Mouse (Mus musculus) layer of hippocampus, postnatal 25 days (tissue): ENCODE measurements at regions not wholly inside any gene's neighbourhood (a gene's known extent, or its start where the extent isn't known, plus 50 kb on each side); places are given as distances from the start of the nearest gene placed in this dataset.

ENCODE experiments used
- DNase-seq, 2 experiments: peaks; one replicate each; pipeline ENCODE4 v3.0.0; 2022; ENCODE audit warnings: mixed read lengths in 2 of 2, low spot score in 1 of 2; ENCODE audit errors: extremely low spot score in 1 of 2

DNA sequence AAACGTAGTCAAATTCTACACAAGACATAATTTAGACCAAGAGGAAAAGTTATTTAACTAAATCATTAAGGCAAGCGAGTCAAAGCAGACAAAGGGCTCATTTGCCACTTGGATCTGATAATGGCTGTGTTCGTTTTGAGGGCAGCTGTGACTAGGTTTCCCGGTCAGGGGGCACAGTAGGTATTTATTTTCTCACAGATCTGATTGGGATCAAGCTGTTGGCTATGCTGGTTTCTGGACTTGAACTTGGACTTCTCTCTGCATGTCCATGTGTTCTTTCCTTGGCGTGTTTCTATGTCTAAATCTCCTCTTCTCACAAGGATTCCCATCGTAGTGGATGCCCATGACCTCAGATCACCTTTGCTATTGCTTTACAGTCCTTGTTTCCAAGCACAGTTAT is 590.8 kb downstream of the Ptprc start:
- no peak for DNase-seq

- no peak for DNase-seq
These were observed 591.3 kb downstream of the Ptprc start for GRCm38 (mm10) chr1:137584104-137584675.

GRCm38 (mm10) chr1:137577639-137578038 is 597.9 kb downstream of the Ptprc start:
- no peak for DNase-seq

- no peak for DNase-seq
These were observed 599.3 kb downstream of the Ptprc start for GRCm38 (mm10) chr1:137576174-137576573.

DNA sequence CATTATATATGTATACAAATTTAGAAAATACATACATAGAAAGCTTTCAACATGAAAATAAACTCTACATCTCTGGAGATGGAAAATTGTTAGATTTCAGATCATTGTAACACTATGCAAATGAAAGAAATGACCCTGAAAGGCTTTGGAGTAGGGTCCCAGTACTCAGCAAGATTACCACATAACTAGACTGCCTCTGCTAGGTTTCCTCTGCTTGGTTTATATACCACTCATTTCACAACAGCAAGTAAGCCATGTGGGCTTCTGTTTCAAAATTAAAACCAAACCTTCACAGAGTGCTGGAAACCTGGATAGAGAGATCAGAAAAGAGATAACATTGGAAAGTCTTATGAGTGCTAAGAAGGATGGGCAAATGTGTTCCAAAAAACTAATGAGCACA is 600.1 kb downstream of the Ptprc start:
- DNase-seq, result no peak

- DNase-seq, result no peak
These were observed 603.3 kb downstream of the Ptprc start for GRCm38 (mm10) chr1:137571905-137572865.

- DNase-seq, result no peak
These were observed 604.2 kb downstream of the Ptprc start for GRCm38 (mm10) chr1:137571190-137571904.

DNA sequence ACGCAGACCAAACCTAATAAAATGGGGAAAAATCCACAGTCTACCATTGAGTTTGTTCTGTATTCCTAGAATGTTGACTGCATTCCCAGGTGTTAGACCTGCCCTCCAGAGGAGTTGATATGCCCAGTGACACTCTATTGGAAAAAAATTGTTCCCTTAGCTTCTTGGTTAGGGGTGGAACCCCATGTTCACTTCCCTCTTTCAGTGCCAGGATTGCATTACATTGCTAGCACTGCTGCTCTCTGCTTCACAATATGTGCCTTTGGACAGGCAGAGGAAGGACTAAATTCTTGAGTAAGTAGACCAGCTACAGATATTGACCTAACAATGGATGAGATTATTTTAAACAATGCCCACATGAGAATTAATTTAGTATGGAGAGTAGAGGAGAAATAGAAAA is 607.3 kb upstream of the Nr5a2 start:
- no peak for DNase-seq

DNA sequence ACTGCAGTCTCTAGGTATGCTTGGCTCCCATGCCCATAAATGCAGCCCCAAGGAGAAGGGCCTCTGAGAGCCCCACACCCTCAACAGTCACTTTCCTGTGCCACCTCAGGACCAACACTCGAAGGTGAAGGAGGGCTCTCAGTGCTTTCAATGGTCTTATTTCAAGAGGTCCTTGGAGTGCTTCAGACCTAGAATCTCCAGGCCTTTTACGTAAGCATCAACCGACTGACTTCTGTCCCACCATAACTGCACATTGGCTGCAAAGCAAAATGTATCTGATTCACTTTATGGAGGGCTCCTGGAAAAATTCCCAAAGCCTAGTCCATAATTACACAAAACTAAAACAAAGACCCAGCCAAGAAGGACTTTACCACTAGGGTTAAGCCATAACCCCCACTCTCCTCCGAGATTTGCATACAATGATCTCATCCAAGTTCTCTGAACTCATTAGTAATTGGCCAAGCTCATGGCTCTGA is 605.4 kb upstream of the Nr5a2 start:
- DNase-seq, result no peak

DNA sequence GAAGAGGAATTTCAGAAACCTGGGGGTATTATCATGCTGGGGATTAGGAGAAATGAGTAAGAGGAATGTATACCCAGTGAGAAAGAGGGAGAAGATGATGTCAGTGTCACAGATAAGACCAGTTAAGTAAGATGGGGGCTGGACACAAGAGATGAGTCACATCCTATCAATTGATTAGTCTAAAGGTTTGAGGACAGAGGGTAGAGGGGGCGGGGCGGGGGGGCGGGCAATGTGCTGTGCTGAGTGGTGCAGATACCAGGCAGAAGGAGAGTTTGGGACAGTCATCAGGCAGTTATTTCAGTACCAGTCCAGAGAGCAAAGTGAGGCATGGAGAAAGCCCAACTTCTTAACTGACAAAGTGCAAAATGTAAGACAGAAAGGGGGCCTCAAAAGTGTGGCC is 601.4 kb upstream of the Nr5a2 start:
- no peak for DNase-seq

GRCm38 (mm10) chr1:137560389-137561268 is 600.4 kb upstream of the Nr5a2 start:
- DNase-seq, result no peak

DNA sequence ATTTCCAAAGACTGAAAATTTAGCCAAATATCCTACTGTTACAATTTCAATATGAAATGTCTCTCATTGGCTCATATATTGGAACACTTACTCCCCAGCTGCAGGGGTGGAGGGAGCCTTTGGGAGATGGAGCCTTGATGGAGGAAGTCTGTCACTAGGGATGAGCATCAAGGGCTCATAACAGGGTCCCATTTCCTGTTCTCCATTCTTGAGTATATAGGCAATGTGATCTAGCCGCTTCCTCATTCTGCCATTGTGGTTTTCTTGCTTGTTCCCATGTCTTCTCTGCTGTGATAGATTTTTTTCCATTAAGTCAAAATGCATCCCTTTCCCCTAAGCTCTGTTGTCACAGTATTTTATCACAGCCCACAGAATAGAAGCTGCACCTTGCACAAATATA is 589.4 kb upstream of the Nr5a2 start:
- no peak for DNase-seq

GRCm38 (mm10) chr1:137545666-137546065 is 585.4 kb upstream of the Nr5a2 start:
- no peak for DNase-seq

GRCm38 (mm10) chr1:137543828-137544227 is 583.6 kb upstream of the Nr5a2 start:
- DNase-seq, result no peak

GRCm38 (mm10) chr1:137541453-137541852 is 581.2 kb upstream of the Nr5a2 start:
- DNase-seq, result no peak

DNA sequence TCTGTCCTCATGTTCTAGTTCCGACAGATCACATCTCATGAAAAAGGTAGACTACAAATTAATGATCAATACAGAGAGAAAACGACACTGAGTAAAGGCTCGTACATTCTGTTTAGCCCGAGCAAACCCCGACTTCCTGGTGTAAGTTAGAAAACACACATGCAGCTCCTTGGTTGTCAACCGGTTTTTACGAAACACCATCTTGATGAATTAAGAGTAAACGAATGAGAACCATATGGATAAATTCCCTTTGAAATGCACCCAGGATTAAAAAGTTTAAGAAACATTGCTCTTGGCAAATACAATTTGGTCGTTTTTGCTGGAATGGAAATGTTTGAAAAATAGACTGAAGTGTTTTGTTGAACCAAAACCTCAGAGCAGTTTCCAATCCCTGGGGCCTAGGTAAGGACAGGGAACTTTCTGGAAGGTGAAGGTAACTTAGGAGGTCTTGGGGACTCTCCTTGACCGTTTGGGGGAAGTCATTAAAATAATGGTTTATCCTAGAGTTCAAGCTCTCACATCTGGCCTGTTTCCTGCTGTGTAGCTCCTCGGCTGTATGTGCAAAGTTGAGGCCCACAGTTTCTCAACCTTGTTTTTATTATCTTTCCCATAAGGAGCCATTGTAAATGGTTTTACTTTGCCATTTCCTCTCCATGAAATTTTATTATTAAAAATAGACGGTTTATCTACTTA is 579.3 kb upstream of the Nr5a2 start:
- DNase-seq, result no peak

DNA sequence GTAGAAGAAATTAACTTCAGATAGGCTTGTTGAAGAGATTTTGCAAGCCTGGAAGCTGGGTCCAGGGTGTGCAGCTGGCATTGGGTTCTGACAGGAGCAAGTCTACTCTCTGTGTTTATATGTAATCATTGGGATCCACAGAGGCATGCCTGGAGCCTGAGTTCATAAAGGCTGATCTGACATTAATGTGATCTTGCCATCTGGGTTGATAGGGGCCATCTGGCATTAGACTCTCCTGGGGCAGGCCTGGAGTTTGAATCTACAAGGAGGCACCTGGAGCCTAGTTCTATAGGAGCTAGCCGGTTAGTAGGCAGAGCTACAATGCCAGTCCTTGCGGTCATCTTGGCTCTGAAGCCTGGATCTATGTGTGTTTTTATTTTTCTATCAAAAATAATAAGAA is 554.5 kb upstream of the Nr5a2 start:
- no peak for DNase-seq

DNA sequence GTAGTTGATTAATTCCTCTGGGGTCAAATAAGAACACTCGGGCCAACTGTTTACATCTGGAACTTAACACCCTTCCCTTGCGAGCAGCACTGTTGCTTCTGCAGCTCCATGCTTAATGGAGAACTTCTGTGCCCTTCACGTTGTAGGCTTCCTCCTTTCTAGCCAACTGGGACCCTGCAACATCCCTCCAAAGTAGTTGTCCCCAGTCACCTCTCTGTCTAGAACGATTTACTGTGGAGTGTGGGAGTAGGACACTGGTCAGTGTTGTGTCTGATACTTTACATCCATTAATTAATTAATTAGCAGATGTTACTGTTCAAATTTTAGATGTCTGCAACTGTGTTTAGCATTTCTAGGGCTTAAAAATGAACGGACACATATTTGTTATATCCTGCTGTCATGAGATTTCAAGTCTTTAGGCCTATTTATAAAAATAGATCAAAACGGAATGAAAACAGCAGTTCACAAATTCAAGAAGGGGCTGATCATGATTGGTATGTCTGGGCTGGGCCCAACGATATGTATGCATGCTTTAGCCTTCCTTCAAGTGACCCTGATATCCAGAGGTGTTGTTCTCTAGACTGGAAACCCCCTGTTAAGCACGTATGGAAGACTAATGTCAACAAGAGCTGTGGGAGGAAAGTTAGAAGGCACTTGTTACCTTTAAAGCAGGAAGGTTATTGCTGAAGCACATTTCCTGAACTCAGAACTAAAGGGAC is 543.6 kb upstream of the Nr5a2 start:
- DNase-seq, result no peak

DNA sequence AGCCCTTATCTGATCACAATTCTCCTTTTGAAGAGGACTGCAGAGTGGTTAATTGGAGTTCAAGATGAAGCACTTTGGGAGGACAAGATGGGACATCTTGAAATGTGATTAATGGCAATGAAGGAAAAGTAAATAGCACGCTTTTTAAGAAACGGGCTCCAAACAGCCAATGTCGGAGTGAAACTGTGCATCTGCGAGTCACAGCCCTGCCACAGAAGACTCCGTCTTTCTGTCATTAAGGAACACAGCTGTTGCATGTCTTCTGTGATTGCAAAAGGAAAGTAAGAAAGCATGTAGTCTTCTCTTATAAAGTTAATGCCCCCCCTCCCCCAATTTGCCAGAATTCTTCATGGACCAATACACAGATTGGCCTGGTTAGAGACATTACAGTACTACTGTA is 528.0 kb upstream of the Nr5a2 start:
- no peak for DNase-seq
